Mouse (Mus musculus): ENCODE measurements around the gene Cryab. TPM values are rescaled to one million over a fixed set of nuclear protein-coding genes. Genes with fewer than 3 reads are reported as not detected.

Cryab gene
- 0.41 TPM in 1 of 2 replicates, not detected in the other for total RNA-seq (2017)

DNA sequence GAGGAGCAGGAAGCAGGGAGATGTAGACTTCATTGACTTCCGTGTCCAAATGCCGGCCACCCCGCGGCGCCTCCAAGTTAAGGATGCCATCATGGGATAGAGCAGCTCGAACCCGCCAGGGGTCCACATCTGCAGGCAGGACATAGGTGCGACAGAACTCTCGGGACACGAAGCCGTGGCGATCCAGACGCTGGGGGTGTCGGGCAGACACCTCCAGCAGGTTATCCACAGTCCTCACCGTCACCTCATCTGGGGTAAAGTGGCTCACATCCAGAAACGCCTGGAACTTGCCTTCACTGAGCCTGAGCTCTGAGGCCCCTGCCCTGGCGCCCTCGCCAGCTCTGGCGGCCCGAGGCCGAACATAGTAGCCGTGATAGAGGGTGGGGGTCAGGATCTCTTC is at the start of gene Cryab:
Gene Cryab (plus strand): TSS at position 3 of the 400 bp plus-strand sequence.
- ATAC-seq (replicated peaks; ENCODE audit: low read depth, poor library complexity, severe bottlenecking), result no peak

- no peak for ATAC-seq (replicated peaks; ENCODE audit: low read depth, poor library complexity, severe bottlenecking)
Observed at GRCm38 (mm10) chr9:50704907-50705306, 46.2 kb upstream of the Cryab start.

- ATAC-seq (replicated peaks; ENCODE audit: low read depth, poor library complexity, severe bottlenecking), result no peak
Observed at GRCm38 (mm10) chr9:50709108-50709507, 42.0 kb upstream of the Cryab start.

DNA sequence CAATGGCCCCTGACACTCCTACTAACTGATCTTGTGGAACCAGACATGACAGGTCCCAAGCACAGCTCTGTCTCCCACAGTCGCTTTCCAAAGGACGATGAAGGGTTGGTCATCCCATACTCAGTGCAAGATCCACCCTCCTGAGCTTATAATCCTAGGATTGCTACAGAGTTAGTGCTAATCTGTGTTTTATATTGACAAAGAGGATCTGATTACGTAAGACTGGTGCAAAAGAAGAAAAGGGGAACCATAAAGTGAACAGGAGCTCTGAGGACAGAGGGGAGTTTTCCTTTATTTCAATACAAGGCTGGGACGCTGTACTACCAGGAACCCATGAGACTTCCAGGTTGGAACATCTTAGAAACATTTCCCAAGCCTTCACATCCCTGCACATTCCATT is 39.8 kb upstream of the Cryab start:
- ATAC-seq (replicated peaks; ENCODE audit: low read depth, poor library complexity, severe bottlenecking), result peak; percentile 74

- ATAC-seq (replicated peaks; ENCODE audit: low read depth, poor library complexity, severe bottlenecking), result no peak
Observed at GRCm38 (mm10) chr9:50714188-50714587, 36.9 kb upstream of the Cryab start.

- ATAC-seq (replicated peaks; ENCODE audit: low read depth, poor library complexity, severe bottlenecking), result no peak
Observed at GRCm38 (mm10) chr9:50718878-50719277, 32.2 kb upstream of the Cryab start.

- ATAC-seq (replicated peaks; ENCODE audit: low read depth, poor library complexity, severe bottlenecking), result no peak
Observed at GRCm38 (mm10) chr9:50721061-50721460, 30.1 kb upstream of the Cryab start.

GRCm38 (mm10) chr9:50722451-50722911 is 28.6 kb upstream of the Cryab start:
- no peak for ATAC-seq (replicated peaks; ENCODE audit: low read depth, poor library complexity, severe bottlenecking)

- no peak for ATAC-seq (replicated peaks; ENCODE audit: low read depth, poor library complexity, severe bottlenecking)
Observed at GRCm38 (mm10) chr9:50723406-50723805, 27.7 kb upstream of the Cryab start.

DNA sequence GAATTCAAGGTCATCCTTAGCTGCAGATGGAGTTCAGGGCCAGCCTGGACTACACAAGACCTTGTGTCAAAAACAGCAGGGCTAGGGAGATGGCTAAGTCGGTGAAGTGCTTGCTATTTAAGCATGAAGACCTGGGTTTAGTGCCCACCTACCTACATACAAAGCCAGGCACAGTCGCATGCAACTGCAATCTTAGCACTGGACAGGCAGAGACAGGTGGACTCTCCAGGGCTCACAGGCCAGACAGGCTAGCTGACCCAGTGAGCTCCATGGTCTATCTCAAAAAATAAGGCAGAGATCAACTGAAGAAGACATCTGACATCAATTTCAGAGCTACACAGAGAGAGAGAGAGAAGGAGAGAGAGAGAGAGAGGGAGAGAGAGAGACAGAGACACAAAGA is 27.0 kb upstream of the Cryab start:
- ATAC-seq (replicated peaks; ENCODE audit: low read depth, poor library complexity, severe bottlenecking), result no peak

- no peak for ATAC-seq (replicated peaks; ENCODE audit: low read depth, poor library complexity, severe bottlenecking)
Observed at GRCm38 (mm10) chr9:50724661-50725330, 26.3 kb upstream of the Cryab start.

DNA sequence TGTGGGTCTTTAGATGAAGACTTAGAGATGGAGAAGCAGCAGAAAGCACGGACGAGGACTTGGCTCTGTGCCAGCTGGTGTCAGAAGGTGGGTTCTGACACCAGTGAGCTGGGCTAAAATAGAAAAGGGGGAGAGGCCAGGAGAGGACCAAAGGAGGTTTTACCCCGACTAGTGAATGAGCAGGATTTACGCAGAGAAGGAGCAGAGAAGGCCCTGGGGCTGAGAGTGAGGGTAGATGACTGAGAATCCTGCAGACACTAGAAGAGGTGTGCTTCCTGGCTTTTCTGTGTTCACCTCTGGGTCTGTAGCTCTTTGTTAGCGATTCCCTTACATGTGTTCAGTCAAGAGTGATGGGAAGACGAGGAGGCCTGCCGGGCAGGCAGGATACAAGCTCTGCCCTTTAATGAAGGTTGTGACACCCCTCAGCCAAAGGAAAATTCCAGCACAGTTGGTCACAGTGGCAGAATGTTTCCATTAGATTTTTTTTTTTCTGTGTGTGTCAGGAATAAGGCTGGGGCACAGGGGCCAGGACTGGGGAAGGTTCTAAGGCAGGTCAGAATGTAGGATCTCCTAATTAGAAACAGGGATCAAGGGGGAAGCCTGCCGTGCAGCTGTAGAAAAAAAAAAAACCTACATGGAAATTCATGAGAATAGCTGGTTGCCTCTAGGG is 25.1 kb upstream of the Cryab start:
- ATAC-seq (replicated peaks; ENCODE audit: low read depth, poor library complexity, severe bottlenecking), result no peak

DNA sequence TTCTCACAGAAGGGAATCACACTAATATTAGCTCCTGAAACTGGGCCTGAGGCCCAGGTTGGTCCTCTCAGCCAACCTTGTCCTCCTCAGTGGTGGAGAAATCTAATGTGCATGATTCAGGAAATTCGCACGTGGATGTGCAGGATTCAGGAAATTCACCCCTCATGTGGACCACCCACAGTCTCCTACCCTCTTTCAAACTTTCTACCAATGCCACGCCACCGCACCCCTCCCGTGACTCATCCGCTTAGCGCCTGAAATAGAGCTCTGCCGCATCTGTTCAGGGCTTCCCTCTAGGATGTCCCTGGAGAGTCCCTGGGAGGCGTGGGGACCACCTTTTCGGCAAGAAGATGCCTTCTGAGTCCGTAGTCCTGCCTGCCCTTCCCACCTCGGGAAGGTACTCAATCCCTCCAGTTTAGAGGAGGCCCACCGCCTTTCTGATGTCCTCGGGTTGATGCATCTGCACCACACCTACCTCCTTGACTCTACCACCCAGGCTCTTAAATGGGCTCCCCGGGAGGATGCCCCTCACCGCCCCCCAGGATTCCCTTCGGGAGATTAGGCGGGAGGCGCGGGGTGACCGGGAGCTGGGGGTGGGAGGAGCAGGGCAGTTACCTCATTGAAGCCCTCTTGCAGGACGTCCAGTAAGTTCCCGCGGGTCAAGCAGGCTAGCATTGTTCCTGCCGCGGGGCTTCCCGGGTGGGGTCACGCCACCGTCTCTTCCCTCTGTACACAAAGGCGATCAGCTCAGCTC is 23.8 kb upstream of the Cryab start:
- ATAC-seq (replicated peaks; ENCODE audit: low read depth, poor library complexity, severe bottlenecking), result no peak

- ATAC-seq (replicated peaks; ENCODE audit: low read depth, poor library complexity, severe bottlenecking), result peak; percentile 71
Observed at GRCm38 (mm10) chr9:50727925-50728651, 23.0 kb upstream of the Cryab start.

GRCm38 (mm10) chr9:50729600-50729999 is 21.5 kb upstream of the Cryab start:
- no peak; the same call in 1 of the 2 replicates for ATAC-seq (replicated peaks; ENCODE audit: low read depth, poor library complexity, severe bottlenecking)

DNA sequence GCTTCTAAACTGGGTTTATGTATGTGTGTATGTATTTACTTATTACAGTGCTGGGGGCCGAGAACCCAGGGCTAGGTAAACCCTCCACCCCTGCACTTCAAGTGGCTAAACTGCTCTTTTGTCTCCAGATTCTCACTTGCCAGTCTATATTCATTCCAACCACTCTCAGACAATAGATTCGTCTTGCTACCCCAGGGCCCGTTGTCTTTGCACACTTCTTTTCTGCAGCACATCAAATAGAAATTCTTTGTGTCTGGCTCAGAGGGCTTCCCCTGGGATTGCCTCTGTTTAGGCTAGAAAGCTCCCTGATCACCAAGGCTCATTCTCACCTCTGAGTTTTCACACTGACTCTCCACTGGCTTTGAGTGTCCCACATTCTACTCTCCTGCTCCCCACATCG is 18.6 kb upstream of the Cryab start:
- ATAC-seq (replicated peaks; ENCODE audit: low read depth, poor library complexity, severe bottlenecking), result no peak

DNA sequence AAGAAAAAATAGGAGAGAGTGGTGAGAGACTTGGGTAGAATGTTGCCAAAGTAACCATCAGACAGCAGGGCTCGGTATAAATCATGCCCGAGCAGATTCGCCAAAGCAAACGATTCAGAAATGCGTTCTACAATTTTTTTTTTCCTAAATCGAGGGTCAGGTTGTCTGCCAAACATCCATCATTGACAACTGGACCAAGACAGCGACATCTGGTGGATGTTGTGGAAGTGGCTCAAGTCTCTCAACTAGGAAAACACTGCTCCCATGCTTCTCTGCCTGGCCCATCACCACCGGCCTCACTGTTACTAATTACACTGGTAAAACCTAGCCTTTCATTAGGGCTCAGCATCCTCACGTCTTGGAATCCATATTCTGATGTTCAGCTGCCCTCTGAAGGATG is 16.1 kb upstream of the Cryab start:
- ATAC-seq (replicated peaks; ENCODE audit: low read depth, poor library complexity, severe bottlenecking), result 0 out of 2 replicates have a peak, but pooled peaks have one; percentile 45

DNA sequence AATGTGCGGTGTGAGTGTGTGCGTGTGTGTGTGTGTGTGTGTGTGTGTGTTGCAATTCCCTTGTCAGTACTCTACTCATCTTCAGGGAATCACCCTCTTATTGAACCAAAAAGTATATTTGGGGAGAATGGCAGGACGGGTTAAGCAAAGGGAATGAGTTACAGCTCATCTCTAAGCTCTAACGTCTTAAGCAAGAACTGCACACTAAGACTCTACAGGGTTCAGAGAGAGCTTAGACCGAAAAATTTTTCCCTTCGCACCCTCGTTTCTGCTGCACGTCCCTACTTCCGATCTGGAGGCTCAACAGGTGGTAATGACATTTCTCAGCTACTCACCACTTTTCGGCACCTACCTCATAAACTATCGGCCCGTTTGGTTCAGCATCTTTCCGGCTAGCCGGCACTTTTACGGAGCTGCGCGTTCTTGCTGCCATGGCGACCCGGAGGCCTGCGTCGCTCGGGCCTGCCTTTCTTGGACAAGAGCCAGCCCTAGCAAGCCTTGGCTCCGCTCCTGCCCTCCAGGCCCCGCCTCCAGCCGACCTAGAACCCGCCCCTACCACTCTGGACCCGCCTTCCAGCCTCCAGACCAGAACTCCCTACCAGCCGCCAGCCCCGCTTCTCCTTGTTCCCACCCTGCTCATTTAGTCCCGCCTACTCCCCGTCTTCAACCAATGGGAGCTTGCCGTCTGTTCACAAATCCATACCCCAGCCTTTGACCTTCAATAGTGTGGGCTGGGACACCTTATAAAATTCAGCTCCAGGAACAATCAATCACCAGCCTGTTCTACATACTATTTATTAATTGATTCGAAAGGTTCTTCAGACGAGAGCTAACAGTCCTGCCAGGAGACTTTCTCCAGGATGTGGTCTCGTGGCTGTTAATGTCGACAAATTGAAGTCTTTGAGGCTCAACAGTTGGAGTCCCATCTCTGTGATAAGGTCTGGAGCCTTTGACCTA is 11.9 kb upstream of the Cryab start, which contains the start of gene Dixdc1:
Gene Dixdc1 (minus strand): TSS at position 604 of the 957 bp plus-strand sequence.
- peak; percentile 98 for ATAC-seq (replicated peaks; ENCODE audit: low read depth, poor library complexity, severe bottlenecking)

All from common myeloid progenitor, adult 5-6 weeks (primary cell).